Mouse (Mus musculus) forebrain, embryonic 12.5 days (tissue): ENCODE results near the gene Ttll13. TPM values are rescaled to one million over a fixed set of nuclear protein-coding genes. Genes with fewer than 3 reads are reported as not detected.

ENCODE experiments used
- ATAC-seq: fragments of 200-750 bp; cut with Nextera tagmentation; 2 replicates; pipeline ENCODE4 v1.8.0; 2017; ENCODE audit warnings: moderate TSS enrichment; ENCODE audit not compliant: low FRiP score
- H3K27ac ChIP-seq: fragments of 300-500 bp; sonication (generic); 2 replicates; pipeline ENCODE4 v1.5.1; 2016; ENCODE audit warnings: mild to moderate bottlenecking
- H3K27me3 ChIP-seq: fragments of 300-500 bp; sonication (generic); 2 replicates; pipeline ENCODE4 v1.6.1; 2016; ENCODE audit warnings: mild to moderate bottlenecking
- H3K36me3 ChIP-seq: fragments of 300-500 bp; sonication (generic); replicated peaks from 2 replicates; pipeline ENCODE4 v1.6.1; 2016; ENCODE audit warnings: mild to moderate bottlenecking
- H3K4me1 ChIP-seq: fragments of 300-500 bp; sonication (generic); 2 replicates; pipeline ENCODE4 v1.6.1; 2016
- H3K4me2 ChIP-seq: fragments of 300-500 bp; sonication (generic); 2 replicates; pipeline ENCODE4 v1.6.1; 2016; ENCODE audit warnings: mild to moderate bottlenecking, moderate library complexity
- H3K4me3 ChIP-seq: fragments of 300-500 bp; sonication (generic); replicated peaks from 2 replicates; pipeline ENCODE4 v1.5.1; 2016; ENCODE audit warnings: mild to moderate bottlenecking
- H3K9ac ChIP-seq: fragments of 300-500 bp; sonication (generic); 2 replicates; pipeline ENCODE4 v1.6.1; 2016; ENCODE audit warnings: mild to moderate bottlenecking
- H3K9me3 ChIP-seq: fragments of 300-500 bp; sonication (generic); 2 replicates; pipeline ENCODE4 v1.6.1; 2016
- WGBS: fragments of 180-500 bp; shearing (Covaris S2); methylation state at CpG from one replicate; pipeline ENCODE4 v1.1.7; 2016; 5-methylcytosine and 5-hydroxymethylcytosine counted together
- polyA plus RNA-seq: library from polyadenylated mRNA; unstranded; fragments of >200 nt; fragmentation: Nextera tagmentation; extraction: Ambion mirVana; gene quantifications from 2 replicates; pipeline ENCODE4 v1.2.1, GENCODE M21; 2016

The Ttll13 gene
- polyA plus RNA-seq: 1.1 and 1.3 TPM in 2 replicates

- peak; percentile 98 for ATAC-seq
- Histone ChIP-seq H3K4me2 (peak within 1 kb of the TSS; percentile 65), H3K4me1 (no peaks in the 10 kb centered on the region)
These were observed at the start of gene Ttll13 for GRCm38 (mm10) chr7:80246148-80246721. Ttll13 (plus strand) TSS chr7:80246376.

GRCm38 (mm10) chr7:80197371-80197770, 48.8 kb upstream of the Ttll13 start:
- peak overlapping the region; percentile 17; the same call in 1 of the 2 replicates for H3K9ac ChIP-seq
- H3K4me1 ChIP-seq: peaks cover 64% of the 10 kb centered on the region
- WGBS: 7% methylated on average over 4 of the region's 4 CpGs
- H3K4me3 ChIP-seq: peak overlapping the region; percentile 70
- ATAC-seq: no peak
- 0 out of 2 replicates have a peak, but pooled peaks cover 3% of the 10 kb centered on the region for H3K36me3 ChIP-seq
- H3K27me3 ChIP-seq: no peaks in the 10 kb centered on the region
- H3K27ac ChIP-seq: peak overlapping the region; percentile 97
- H3K4me2 ChIP-seq: peak overlapping the region; percentile 82
- no peaks in the 10 kb centered on the region for H3K9me3 ChIP-seq

More at GRCm38 (mm10) chr7:80246148-80246721, at the start of gene Ttll13:
- H3K36me3 ChIP-seq: no peaks in the 10 kb centered on the region
- no peaks in the 10 kb centered on the region for H3K9me3 ChIP-seq
- H3K9ac ChIP-seq: peak within 1 kb of the TSS; percentile 61
- WGBS: under 1% methylated on average over 48 of the region's 48 CpGs
- peaks cover 4% of the 10 kb centered on the region; the same call in 1 of the 2 replicates for H3K27me3 ChIP-seq
- peak within 1 kb of the TSS; percentile 83 for H3K27ac ChIP-seq
- peak within 1 kb of the TSS; percentile 48 for H3K4me3 ChIP-seq

GRCm38 (mm10) chr7:80197941-80198778, 48.0 kb upstream of the Ttll13 start:
- peak overlapping the region; percentile 97 for H3K27ac ChIP-seq
- peak overlapping the region; percentile 82 for H3K4me2 ChIP-seq
- peak; percentile 92 for ATAC-seq
- H3K36me3 ChIP-seq: 0 out of 2 replicates have a peak, but pooled peaks cover 3% of the 10 kb centered on the region
- under 1% methylated on average over 68 of the region's 74 CpGs for WGBS
- peak overlapping the region; percentile 70 for H3K4me3 ChIP-seq
- H3K4me1 ChIP-seq: peaks cover 64% of the 10 kb centered on the region
- H3K9me3 ChIP-seq: no peaks in the 10 kb centered on the region
- H3K27me3 ChIP-seq: no peaks in the 10 kb centered on the region
- peak overlapping the region; percentile 83 for H3K9ac ChIP-seq

GRCm38 (mm10) chr7:80198863-80199262, 47.3 kb upstream of the Ttll13 start:
- H3K4me3 ChIP-seq: peak overlapping the region; percentile 70
- peak overlapping the region; percentile 83 for H3K9ac ChIP-seq
- H3K27me3 ChIP-seq: no peaks in the 10 kb centered on the region
- 0 out of 2 replicates have a peak, but pooled peaks cover 3% of the 10 kb centered on the region for H3K36me3 ChIP-seq
- peak overlapping the region; percentile 97 for H3K27ac ChIP-seq
- peak overlapping the region; percentile 82 for H3K4me2 ChIP-seq
- peak; percentile 24 for ATAC-seq
- WGBS: 2% methylated on average over 11 of the region's 11 CpGs
- H3K9me3 ChIP-seq: no peaks in the 10 kb centered on the region
- peaks cover 68% of the 10 kb centered on the region for H3K4me1 ChIP-seq

- peaks cover 68% of the 10 kb centered on the region for H3K4me1 ChIP-seq
These were observed 46.9 kb upstream of the Ttll13 start for GRCm38 (mm10) chr7:80199286-80199685.

GRCm38 (mm10) chr7:80199851-80200587, 46.2 kb upstream of the Ttll13 start:
- ATAC-seq: no peak
- Histone ChIP-seq H3K4me1 (peaks cover 69% of the 10 kb centered on the region), H3K27me3 (no peaks in the 10 kb centered on the region)

More at GRCm38 (mm10) chr7:80199286-80199685, 46.9 kb upstream of the Ttll13 start:
- 0 out of 2 replicates have a peak, but pooled peaks cover 3% of the 10 kb centered on the region for H3K36me3 ChIP-seq
- no peak for ATAC-seq
- peak overlapping the region; percentile 70 for H3K4me3 ChIP-seq
- H3K9me3 ChIP-seq: no peaks in the 10 kb centered on the region
- H3K27ac ChIP-seq: peak overlapping the region; percentile 97
- H3K9ac ChIP-seq: peak overlapping the region; percentile 83
- 39% methylated on average over 6 of the region's 6 CpGs for WGBS
- H3K4me2 ChIP-seq: peak overlapping the region; percentile 82
- no peaks in the 10 kb centered on the region for H3K27me3 ChIP-seq

GRCm38 (mm10) chr7:80200588-80200945, 45.6 kb upstream of the Ttll13 start:
- no peaks in the 10 kb centered on the region for H3K27me3 ChIP-seq
- 0 out of 2 replicates have a peak, but pooled peaks cover 3% of the 10 kb centered on the region for H3K36me3 ChIP-seq
- no peak overlapping the region for H3K4me2 ChIP-seq
- peaks cover 72% of the 10 kb centered on the region for H3K4me1 ChIP-seq
- no peak overlapping the region for H3K4me3 ChIP-seq
- H3K9me3 ChIP-seq: no peaks in the 10 kb centered on the region
- H3K9ac ChIP-seq: no peak overlapping the region
- ATAC-seq: no peak
- 89% methylated on average over 6 of the region's 6 CpGs for WGBS
- H3K27ac ChIP-seq: no peak overlapping the region

More at GRCm38 (mm10) chr7:80199851-80200587, 46.2 kb upstream of the Ttll13 start:
- WGBS: 79% methylated on average over 11 of the region's 11 CpGs
- H3K9me3 ChIP-seq: no peaks in the 10 kb centered on the region
- no peak overlapping the region for H3K27ac ChIP-seq
- peak overlapping the region; percentile 82 for H3K4me2 ChIP-seq
- H3K4me3 ChIP-seq: peak overlapping the region; percentile 70; the same call in 1 of the 2 replicates
- H3K9ac ChIP-seq: no peak overlapping the region
- H3K36me3 ChIP-seq: 0 out of 2 replicates have a peak, but pooled peaks cover 3% of the 10 kb centered on the region

- H3K27me3 ChIP-seq: no peaks in the 10 kb centered on the region
- no peak for ATAC-seq
- peaks cover 77% of the 10 kb centered on the region for H3K4me1 ChIP-seq
- WGBS: 93% methylated on average over 3 of the region's 5 CpGs
- no peak overlapping the region for H3K9ac ChIP-seq
- H3K36me3 ChIP-seq: 0 out of 2 replicates have a peak, but pooled peaks cover 3% of the 10 kb centered on the region
- no peak overlapping the region for H3K4me3 ChIP-seq
- no peak overlapping the region for H3K27ac ChIP-seq
- no peaks in the 10 kb centered on the region for H3K9me3 ChIP-seq
- no peak overlapping the region for H3K4me2 ChIP-seq
These were observed 45.1 kb upstream of the Ttll13 start for GRCm38 (mm10) chr7:80200963-80201539.

GRCm38 (mm10) chr7:80201888-80202540, 44.2 kb upstream of the Ttll13 start:
- Histone ChIP-seq H3K4me1 (peaks cover 75% of the 10 kb centered on the region), H3K27ac (no peak overlapping the region)

GRCm38 (mm10) chr7:80202961-80203360, 43.2 kb upstream of the Ttll13 start:
- Histone ChIP-seq H3K4me3 (no peak overlapping the region), H3K4me2 (no peak overlapping the region), H3K9me3 (no peaks in the 10 kb centered on the region), H3K27me3 (no peaks in the 10 kb centered on the region), H3K27ac (peak overlapping the region; percentile 70), H3K36me3 (0 out of 2 replicates have a peak, but pooled peaks cover 3% of the 10 kb centered on the region), H3K4me1 (peaks cover 76% of the 10 kb centered on the region), H3K9ac (no peak overlapping the region)
- no peak for ATAC-seq
- WGBS: 92% methylated on average over 5 of the region's 5 CpGs

More at GRCm38 (mm10) chr7:80201888-80202540, 44.2 kb upstream of the Ttll13 start:
- Histone ChIP-seq H3K4me3 (no peak overlapping the region), H3K9ac (no peak overlapping the region), H3K4me2 (no peak overlapping the region), H3K27me3 (no peaks in the 10 kb centered on the region), H3K9me3 (no peaks in the 10 kb centered on the region), H3K36me3 (0 out of 2 replicates have a peak, but pooled peaks cover 3% of the 10 kb centered on the region)
- WGBS: 82% methylated on average over 15 of the region's 15 CpGs
- ATAC-seq: no peak

- 0 out of 2 replicates have a peak, but pooled peaks cover 3% of the 10 kb centered on the region for H3K36me3 ChIP-seq
- H3K4me3 ChIP-seq: no peak overlapping the region
- H3K9ac ChIP-seq: no peak overlapping the region
- no peak overlapping the region for H3K4me2 ChIP-seq
- H3K4me1 ChIP-seq: peaks cover 83% of the 10 kb centered on the region
- 52% methylated on average over 12 of the region's 12 CpGs for WGBS
- no peaks in the 10 kb centered on the region for H3K9me3 ChIP-seq
- no peak for ATAC-seq
- H3K27ac ChIP-seq: peak overlapping the region; percentile 70
- H3K27me3 ChIP-seq: no peaks in the 10 kb centered on the region
These were observed 42.5 kb upstream of the Ttll13 start for GRCm38 (mm10) chr7:80203638-80204096.
